Mouse (Mus musculus): ENCODE results near the gene Sept1. TPM values are rescaled to one million over a fixed set of nuclear protein-coding genes. Genes with fewer than 3 reads are reported as not detected.

Gene Sept1
- polyA plus RNA-seq, 1 experiment from 2014 or later, result 26.5 TPM

DNA sequence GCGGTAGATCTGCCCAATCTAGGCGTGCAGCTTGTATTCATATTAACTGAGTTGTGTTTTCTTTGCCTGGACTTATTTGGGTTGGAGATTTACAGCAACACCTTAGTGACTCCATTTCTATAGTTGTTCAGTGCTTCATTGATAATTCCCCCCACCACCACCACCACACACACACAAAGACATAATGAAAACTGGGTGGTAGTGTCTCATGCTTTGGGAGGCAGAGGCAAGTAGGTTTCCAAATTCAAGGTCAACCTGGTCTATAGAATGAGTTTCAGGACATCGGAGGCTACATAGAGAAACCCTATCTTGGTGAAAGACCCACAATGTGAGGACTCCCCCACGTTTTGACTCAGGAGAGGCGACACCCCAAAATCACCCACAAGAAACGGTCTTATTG, 8.3 kb downstream of the Sept1 start:
- no peaks in the 10 kb centered on the region for H3K27me3 ChIP-seq (replicated peaks; ENCODE audit: control insufficient read depth, insufficient read depth, low read length)
- peaks cover under 1% of the 10 kb centered on the region; the same call in 1 of the 2 replicates for H3K4me1 ChIP-seq (replicated peaks; ENCODE audit: control insufficient read depth, insufficient read depth, low read length)
- no peak overlapping the region for H3K4me3 ChIP-seq (replicated peaks; ENCODE audit: low read length)
- H3K4me2 ChIP-seq (ENCODE audit: low read length), result no peak overlapping the region
- H3K9ac ChIP-seq (replicated peaks; ENCODE audit: low read depth, low read length), result no peak overlapping the region
- no peak for ATAC-seq
- WGBS, result 92% methylated on average over 6 of the region's 6 CpGs
- H3K36me3 ChIP-seq (ENCODE audit: control insufficient read depth, insufficient read depth), result no peaks in the 10 kb centered on the region
- no peaks in the 10 kb centered on the region for H3K9me3 ChIP-seq (ENCODE audit: control insufficient read depth, low read length)
- no peak overlapping the region for H3K27ac ChIP-seq (ENCODE audit: low read length)

DNA sequence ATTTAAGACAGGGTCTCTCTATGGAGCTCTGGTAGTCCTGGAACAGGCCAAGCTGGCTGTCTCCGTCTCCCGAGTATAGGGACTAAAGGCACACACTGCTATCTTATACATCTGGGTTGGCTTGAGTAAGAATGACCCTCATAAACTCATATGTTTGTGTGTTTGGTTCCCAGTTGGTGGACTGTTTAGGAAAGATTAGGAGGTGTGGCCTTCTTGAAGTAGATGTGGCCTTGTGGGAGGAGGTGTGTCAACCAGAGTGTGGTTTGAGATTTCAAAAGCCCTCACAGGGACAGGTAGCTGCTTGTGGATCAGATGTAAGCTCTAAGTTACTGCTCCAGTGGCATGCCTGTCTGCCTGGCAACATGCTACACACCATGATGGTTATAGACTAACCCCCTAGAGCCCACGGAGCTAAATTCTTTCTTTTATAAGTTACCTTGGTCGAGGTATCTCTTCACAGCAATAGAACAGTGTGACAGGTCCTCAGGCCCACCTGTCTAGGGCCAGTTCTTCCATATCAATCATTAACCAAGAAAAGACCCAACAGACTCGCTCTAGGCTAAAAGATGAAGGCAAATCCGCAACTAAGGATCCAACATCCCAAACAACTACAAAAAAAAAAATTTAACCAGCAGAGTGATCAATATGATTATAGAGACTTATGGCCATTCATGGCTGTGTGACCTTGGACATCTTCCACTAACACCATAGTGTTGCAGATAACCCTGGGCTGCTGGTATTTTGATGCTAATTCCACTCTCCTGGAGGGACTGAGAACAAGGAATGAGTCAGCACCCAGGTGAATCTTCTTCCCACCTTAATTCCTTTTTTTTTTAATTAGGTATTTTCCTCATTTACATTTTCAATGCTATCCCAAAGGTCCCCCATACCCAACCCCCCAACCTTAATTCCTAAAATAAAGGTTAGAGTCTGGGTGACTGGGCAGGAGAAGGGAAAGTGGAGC, 9.1 kb downstream of the Sept1 start:
- no peaks in the 10 kb centered on the region for H3K9me3 ChIP-seq (ENCODE audit: control insufficient read depth, low read length)
- ATAC-seq, result no peak
- whole genome bisulfite sequencing, result 93% methylated on average over 6 of the region's 6 CpGs
- no peak overlapping the region for H3K27ac ChIP-seq (ENCODE audit: low read length)
- H3K36me3 ChIP-seq (ENCODE audit: control insufficient read depth, insufficient read depth), result no peaks in the 10 kb centered on the region
- H3K4me2 ChIP-seq (ENCODE audit: low read length), result no peak overlapping the region
- no peaks in the 10 kb centered on the region for H3K4me1 ChIP-seq (replicated peaks; ENCODE audit: control insufficient read depth, insufficient read depth, low read length)
- no peak overlapping the region for H3K4me3 ChIP-seq (replicated peaks; ENCODE audit: low read length)
- H3K27me3 ChIP-seq (replicated peaks; ENCODE audit: control insufficient read depth, insufficient read depth, low read length), result no peaks in the 10 kb centered on the region
- H3K9ac ChIP-seq (replicated peaks; ENCODE audit: low read depth, low read length), result no peak overlapping the region

DNA sequence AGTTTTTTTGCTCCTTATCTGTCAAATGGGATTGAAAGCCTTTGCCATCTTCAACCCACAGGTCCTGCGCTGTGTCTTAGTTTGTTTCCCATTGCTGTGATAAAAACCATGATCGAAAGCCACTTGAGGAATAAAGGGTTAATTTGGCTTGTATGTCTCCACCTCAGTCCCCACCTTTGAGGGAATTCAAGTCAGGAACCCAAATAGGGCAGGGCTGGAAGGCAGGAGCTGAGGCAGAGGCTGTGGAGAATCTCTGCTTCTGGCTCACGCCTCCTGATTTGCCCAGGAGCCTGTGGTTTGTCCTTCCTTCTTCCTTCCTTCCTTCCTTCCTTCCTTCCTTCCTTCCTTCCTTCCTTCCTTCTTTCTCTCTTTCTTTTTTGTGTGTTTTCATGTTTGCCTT, 9.8 kb downstream of the Sept1 start:
- ATAC-seq, result no peak
- Histone ChIP-seq H3K4me1 (replicated peaks; ENCODE audit: control insufficient read depth, insufficient read depth, low read length) (no peaks in the 10 kb centered on the region), H3K27ac (ENCODE audit: low read length) (no peak overlapping the region), H3K9me3 (ENCODE audit: control insufficient read depth, low read length) (no peaks in the 10 kb centered on the region), H3K4me2 (ENCODE audit: low read length) (no peak overlapping the region), H3K27me3 (replicated peaks; ENCODE audit: control insufficient read depth, insufficient read depth, low read length) (no peaks in the 10 kb centered on the region), H3K4me3 (replicated peaks; ENCODE audit: low read length) (no peak overlapping the region), H3K9ac (replicated peaks; ENCODE audit: low read depth, low read length) (no peak overlapping the region), H3K36me3 (ENCODE audit: control insufficient read depth, insufficient read depth) (no peaks in the 10 kb centered on the region)
- WGBS, result 99% methylated on average over 3 of the region's 3 CpGs

DNA sequence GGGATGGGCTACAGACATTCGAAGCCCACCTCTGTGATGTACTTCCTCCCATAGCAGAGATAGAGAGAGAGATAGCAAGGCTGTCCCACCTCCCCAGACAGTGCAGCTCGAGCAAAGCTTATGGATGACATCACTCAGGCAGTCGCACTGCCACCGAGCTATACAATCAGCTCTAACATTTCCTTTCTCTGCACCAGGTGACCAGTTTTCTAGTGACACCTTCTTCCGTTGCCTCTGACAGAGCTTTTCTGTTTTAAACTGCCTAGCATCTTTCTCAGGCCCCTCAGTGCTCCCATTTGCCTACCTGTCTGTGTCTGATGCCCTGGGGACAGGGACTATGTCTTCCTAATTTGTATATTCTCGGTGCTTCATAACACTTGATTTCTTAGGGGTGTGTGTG, 12.5 kb downstream of the Sept1 start:
- Histone ChIP-seq H3K27ac (ENCODE audit: low read length) (no peak overlapping the region), H3K9me3 (ENCODE audit: control insufficient read depth, low read length) (no peaks in the 10 kb centered on the region), H3K27me3 (replicated peaks; ENCODE audit: control insufficient read depth, insufficient read depth, low read length) (no peaks in the 10 kb centered on the region), H3K4me1 (replicated peaks; ENCODE audit: control insufficient read depth, insufficient read depth, low read length) (no peaks in the 10 kb centered on the region), H3K9ac (replicated peaks; ENCODE audit: low read depth, low read length) (no peak overlapping the region), H3K36me3 (ENCODE audit: control insufficient read depth, insufficient read depth) (no peaks in the 10 kb centered on the region), H3K4me3 (replicated peaks; ENCODE audit: low read length) (no peak overlapping the region), H3K4me2 (ENCODE audit: low read length) (no peak overlapping the region)
- 84% methylated on average over 6 of the region's 6 CpGs for WGBS
- ATAC-seq, result no peak

DNA sequence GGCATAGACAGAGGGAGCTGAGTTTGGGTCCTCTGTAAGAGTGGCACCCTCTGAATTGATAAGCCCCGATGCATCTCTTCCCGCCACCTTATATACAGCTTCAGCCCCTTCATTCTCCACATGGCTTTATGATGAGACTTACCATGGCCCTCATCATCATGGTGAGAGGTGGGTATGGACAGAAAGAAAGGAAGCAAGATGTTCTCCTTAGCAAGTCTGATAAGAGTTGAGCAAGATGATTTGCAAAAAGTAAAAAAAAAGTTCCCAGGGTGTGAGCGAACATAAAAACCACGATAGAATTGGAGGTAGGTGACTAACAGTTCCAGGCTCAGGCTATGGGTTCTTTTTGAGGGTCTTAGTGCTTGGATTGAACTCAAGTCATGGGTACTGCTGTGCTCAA, 14.3 kb downstream of the Sept1 start:
- peaks cover 5% of the 10 kb centered on the region for H3K4me1 ChIP-seq (replicated peaks; ENCODE audit: control insufficient read depth, insufficient read depth, low read length)
- 96% methylated on average over 4 of the region's 4 CpGs for WGBS
- no peaks in the 10 kb centered on the region for H3K36me3 ChIP-seq (ENCODE audit: control insufficient read depth, insufficient read depth)
- no peak overlapping the region for H3K27ac ChIP-seq (ENCODE audit: low read length)
- ATAC-seq, result no peak
- no peak overlapping the region for H3K4me3 ChIP-seq (replicated peaks; ENCODE audit: low read length)
- no peak overlapping the region for H3K9ac ChIP-seq (replicated peaks; ENCODE audit: low read depth, low read length)
- H3K9me3 ChIP-seq (ENCODE audit: control insufficient read depth, low read length), result no peaks in the 10 kb centered on the region
- H3K27me3 ChIP-seq (replicated peaks; ENCODE audit: control insufficient read depth, insufficient read depth, low read length), result no peaks in the 10 kb centered on the region
- no peak overlapping the region for H3K4me2 ChIP-seq (ENCODE audit: low read length)

DNA sequence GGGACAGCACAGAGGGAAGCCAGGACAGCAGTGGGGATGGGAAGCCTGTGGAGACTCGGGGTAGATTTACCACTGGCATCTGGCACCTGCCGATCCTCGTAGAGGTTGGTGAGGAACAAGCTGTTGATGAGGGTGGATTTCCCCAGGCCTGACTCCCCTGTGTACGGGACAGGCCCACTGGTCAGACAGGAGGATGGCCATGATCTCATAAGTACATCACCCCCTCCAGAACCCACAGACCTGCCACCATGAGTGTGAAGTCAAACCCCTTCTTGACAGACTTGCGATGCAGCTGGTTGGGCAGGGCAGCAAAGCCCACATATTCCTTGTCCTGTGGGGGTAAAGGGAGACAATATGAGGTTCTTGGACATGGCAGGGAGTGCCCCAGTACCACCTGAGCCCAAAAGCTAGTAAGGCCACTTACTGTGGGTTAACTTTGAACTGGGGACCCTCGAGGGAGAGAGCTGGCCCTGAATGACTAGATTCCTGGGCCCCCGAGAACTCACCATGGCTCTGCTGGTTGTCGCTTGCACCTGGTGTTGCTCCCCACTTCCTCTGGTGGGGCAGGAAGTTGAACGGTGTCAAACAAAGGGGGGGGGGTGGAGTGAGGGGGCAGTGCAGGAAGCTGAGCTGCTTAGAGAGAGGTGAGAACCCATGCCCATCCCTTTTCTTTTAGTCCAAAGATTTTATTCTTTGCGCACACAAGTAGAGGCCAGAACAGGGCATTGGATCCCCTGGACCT, 14.9 kb downstream of the Sept1 start:
- no peak for ATAC-seq
- Histone ChIP-seq H3K4me3 (replicated peaks; ENCODE audit: low read length) (no peak overlapping the region), H3K4me2 (ENCODE audit: low read length) (no peak overlapping the region), H3K36me3 (ENCODE audit: control insufficient read depth, insufficient read depth) (no peaks in the 10 kb centered on the region), H3K27me3 (replicated peaks; ENCODE audit: control insufficient read depth, insufficient read depth, low read length) (no peaks in the 10 kb centered on the region), H3K4me1 (replicated peaks; ENCODE audit: control insufficient read depth, insufficient read depth, low read length) (peaks cover 5% of the 10 kb centered on the region), H3K27ac (ENCODE audit: low read length) (no peak overlapping the region), H3K9ac (replicated peaks; ENCODE audit: low read depth, low read length) (no peak overlapping the region), H3K9me3 (ENCODE audit: control insufficient read depth, low read length) (no peaks in the 10 kb centered on the region)
- WGBS, result 85% methylated on average over 10 of the region's 10 CpGs

DNA sequence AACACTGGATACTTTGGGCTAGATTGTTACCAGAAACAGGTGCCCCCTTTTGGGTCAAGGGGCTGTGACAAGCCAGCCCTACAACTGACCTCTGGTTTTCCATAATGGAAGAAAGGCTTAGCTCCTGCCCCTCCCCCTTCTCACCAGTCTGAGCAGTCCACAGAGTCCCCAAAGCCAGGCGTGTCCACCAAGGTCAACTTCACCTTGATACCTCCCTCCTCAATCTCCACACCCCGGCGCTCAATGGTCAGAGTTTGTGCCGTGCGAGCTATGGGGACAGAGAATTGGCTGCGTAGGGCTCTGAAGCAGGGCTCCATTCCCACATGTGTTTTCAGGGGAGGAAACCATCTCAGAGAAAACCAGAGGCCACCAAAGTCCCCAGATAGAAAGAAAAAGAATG, 15.5 kb downstream of the Sept1 start:
- ATAC-seq, result no peak
- Histone ChIP-seq H3K4me1 (replicated peaks; ENCODE audit: control insufficient read depth, insufficient read depth, low read length) (peaks cover 5% of the 10 kb centered on the region), H3K4me2 (ENCODE audit: low read length) (no peak overlapping the region), H3K9me3 (ENCODE audit: control insufficient read depth, low read length) (no peaks in the 10 kb centered on the region), H3K36me3 (ENCODE audit: control insufficient read depth, insufficient read depth) (no peaks in the 10 kb centered on the region), H3K27ac (ENCODE audit: low read length) (no peak overlapping the region), H3K9ac (replicated peaks; ENCODE audit: low read depth, low read length) (no peak overlapping the region), H3K27me3 (replicated peaks; ENCODE audit: control insufficient read depth, insufficient read depth, low read length) (no peaks in the 10 kb centered on the region), H3K4me3 (replicated peaks; ENCODE audit: low read length) (no peak overlapping the region)
- 86% methylated on average over 6 of the region's 6 CpGs for WGBS

DNA sequence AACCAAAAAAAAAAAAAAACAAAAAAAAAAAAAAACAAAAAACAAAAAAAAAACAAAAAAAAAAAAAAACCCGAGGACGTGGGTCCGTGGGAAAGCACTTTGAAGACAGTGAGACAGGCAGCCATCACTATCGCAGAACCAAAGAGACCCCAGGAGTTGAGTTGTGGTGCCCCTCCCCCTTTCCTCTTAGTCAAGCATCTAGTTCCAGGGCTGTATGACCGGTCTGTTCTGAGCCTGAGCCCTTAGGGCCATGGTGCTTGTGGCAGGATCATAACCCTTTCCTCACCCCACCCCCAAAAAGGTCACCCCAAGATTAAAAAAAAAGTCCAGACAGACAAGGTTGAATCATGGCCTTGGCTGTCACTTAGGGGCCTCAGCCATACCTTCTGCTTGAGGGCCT, 16.6 kb downstream of the Sept1 start:
- Histone ChIP-seq H3K27me3 (replicated peaks; ENCODE audit: control insufficient read depth, insufficient read depth, low read length) (no peaks in the 10 kb centered on the region), H3K36me3 (ENCODE audit: control insufficient read depth, insufficient read depth) (no peaks in the 10 kb centered on the region), H3K4me3 (replicated peaks; ENCODE audit: low read length) (no peak overlapping the region), H3K9me3 (ENCODE audit: control insufficient read depth, low read length) (no peaks in the 10 kb centered on the region), H3K27ac (ENCODE audit: low read length) (no peak overlapping the region), H3K4me1 (replicated peaks; ENCODE audit: control insufficient read depth, insufficient read depth, low read length) (peaks cover 5% of the 10 kb centered on the region), H3K9ac (replicated peaks; ENCODE audit: low read depth, low read length) (no peak overlapping the region), H3K4me2 (ENCODE audit: low read length) (no peak overlapping the region)
- no peak for ATAC-seq
- 92% methylated on average over 5 of the region's 5 CpGs for WGBS
